Mouse (Mus musculus): ENCODE data around the gene Gm5771. TPM values are rescaled to one million over a fixed set of nuclear protein-coding genes. Genes with fewer than 3 reads are reported as not detected.
"Not testable (repeated sequence)": the region's sequence is repeated elsewhere in the genome, so short reads cannot be mapped to it uniquely, and the experiment has no call there.

Gm5771 gene
- polyA plus RNA-seq (2014; fragmentation: Nextera tagmentation; extraction: Ambion mirVana) = not detected in 2 replicates

GRCm38 (mm10) chr6:41392056-41392455, at the start of gene Gm5771:
TSS of gene Gm5771 (plus strand) at chr6:41392356.
- H3K27me3 ChIP-seq (ENCODE audit: control insufficient read depth, insufficient read depth, low read length); H3K4me2 ChIP-seq (replicated peaks; ENCODE audit: low read depth, low read length); H3K9me3 ChIP-seq (ENCODE audit: control insufficient read depth, low read length); H3K4me1 ChIP-seq (ENCODE audit: control insufficient read depth, insufficient read depth, low read length); H3K27ac ChIP-seq (ENCODE audit: low read depth, low read length); H3K9ac ChIP-seq (ENCODE audit: low read depth, low read length); ATAC-seq (ENCODE audit: low FRiP score, low TSS enrichment); H3K4me3 ChIP-seq (ENCODE audit: low read length); H3K36me3 ChIP-seq (ENCODE audit: control insufficient read depth, insufficient read depth, low read length): not testable (repeated sequence)

GRCm38 (mm10) chr6:41353932-41354331, 38.2 kb upstream of the Gm5771 start, which contains the start of gene Try10:
TSS of gene Try10 (plus strand) at chr6:41354105.
- Histone ChIP-seq H3K27ac (ENCODE audit: low read depth, low read length) (no peak within 1 kb of the TSS), H3K36me3 (ENCODE audit: control insufficient read depth, insufficient read depth, low read length) (no peaks in the 10 kb centered on the region), H3K4me1 (ENCODE audit: control insufficient read depth, insufficient read depth, low read length) (no peaks in the 10 kb centered on the region), H3K9me3 (ENCODE audit: control insufficient read depth, low read length) (no peaks in the 10 kb centered on the region), H3K9ac (ENCODE audit: low read depth, low read length) (no peak within 1 kb of the TSS), H3K27me3 (ENCODE audit: control insufficient read depth, insufficient read depth, low read length) (no peaks in the 10 kb centered on the region), H3K4me2 (replicated peaks; ENCODE audit: low read depth, low read length) (no peak within 1 kb of the TSS), H3K4me3 (ENCODE audit: low read length) (no peak within 1 kb of the TSS)
- no peak for ATAC-seq (ENCODE audit: low FRiP score, low TSS enrichment)
- 92% methylated on average over 2 of the region's 2 CpGs for WGBS

- not testable (repeated sequence) for H3K9ac ChIP-seq (ENCODE audit: low read depth, low read length); H3K4me3 ChIP-seq (ENCODE audit: low read length); ATAC-seq (ENCODE audit: low FRiP score, low TSS enrichment); H3K27me3 ChIP-seq (ENCODE audit: control insufficient read depth, insufficient read depth, low read length); H3K36me3 ChIP-seq (ENCODE audit: control insufficient read depth, insufficient read depth, low read length); H3K9me3 ChIP-seq (ENCODE audit: control insufficient read depth, low read length); H3K4me1 ChIP-seq (ENCODE audit: control insufficient read depth, insufficient read depth, low read length); H3K27ac ChIP-seq (ENCODE audit: low read depth, low read length); H3K4me2 ChIP-seq (replicated peaks; ENCODE audit: low read depth, low read length)
- 83% methylated on average over 1 of the region's 2 CpGs for WGBS
Measured at GRCm38 (mm10) chr6:41373772-41374171, 18.4 kb upstream of the Gm5771 start.

GRCm38 (mm10) chr6:41377578-41377977, 14.6 kb upstream of the Gm5771 start, which contains the start of gene Prss3:
TSS of gene Prss3 (minus strand) at chr6:41377678.
- not testable (repeated sequence) for H3K9me3 ChIP-seq (ENCODE audit: control insufficient read depth, low read length); H3K9ac ChIP-seq (ENCODE audit: low read depth, low read length); ATAC-seq (ENCODE audit: low FRiP score, low TSS enrichment); H3K27ac ChIP-seq (ENCODE audit: low read depth, low read length); H3K36me3 ChIP-seq (ENCODE audit: control insufficient read depth, insufficient read depth, low read length); H3K4me1 ChIP-seq (ENCODE audit: control insufficient read depth, insufficient read depth, low read length); H3K27me3 ChIP-seq (ENCODE audit: control insufficient read depth, insufficient read depth, low read length); H3K4me2 ChIP-seq (replicated peaks; ENCODE audit: low read depth, low read length); H3K4me3 ChIP-seq (ENCODE audit: low read length)

- ATAC-seq (ENCODE audit: low FRiP score, low TSS enrichment) = no peak
- 83% methylated on average over 2 of the region's 2 CpGs for WGBS
- no peak overlapping the region for H3K4me2 ChIP-seq (replicated peaks; ENCODE audit: low read depth, low read length)
- H3K36me3 ChIP-seq (ENCODE audit: control insufficient read depth, insufficient read depth, low read length) = no peaks in the 10 kb centered on the region
- no peaks in the 10 kb centered on the region for H3K9me3 ChIP-seq (ENCODE audit: control insufficient read depth, low read length)
- H3K27ac ChIP-seq (ENCODE audit: low read depth, low read length) = no peak overlapping the region
- no peaks in the 10 kb centered on the region for H3K27me3 ChIP-seq (ENCODE audit: control insufficient read depth, insufficient read depth, low read length)
- H3K4me3 ChIP-seq (ENCODE audit: low read length) = no peak overlapping the region
- no peak overlapping the region for H3K9ac ChIP-seq (ENCODE audit: low read depth, low read length)
- no peaks in the 10 kb centered on the region for H3K4me1 ChIP-seq (ENCODE audit: control insufficient read depth, insufficient read depth, low read length)
Measured at GRCm38 (mm10) chr6:41386781-41387180, 5.4 kb upstream of the Gm5771 start.

- H3K27me3 ChIP-seq (ENCODE audit: control insufficient read depth, insufficient read depth, low read length); H3K27ac ChIP-seq (ENCODE audit: low read depth, low read length); H3K9ac ChIP-seq (ENCODE audit: low read depth, low read length); H3K9me3 ChIP-seq (ENCODE audit: control insufficient read depth, low read length); H3K4me2 ChIP-seq (replicated peaks; ENCODE audit: low read depth, low read length); H3K4me1 ChIP-seq (ENCODE audit: control insufficient read depth, insufficient read depth, low read length); H3K4me3 ChIP-seq (ENCODE audit: low read length); ATAC-seq (ENCODE audit: low FRiP score, low TSS enrichment); H3K36me3 ChIP-seq (ENCODE audit: control insufficient read depth, insufficient read depth, low read length): not testable (repeated sequence)
- 77% methylated on average over 1 of the region's 1 CpGs for WGBS
Measured at GRCm38 (mm10) chr6:41391640-41392039, 516 bp upstream of the Gm5771 start.

- not testable (repeated sequence) for ATAC-seq (ENCODE audit: low FRiP score, low TSS enrichment); H3K36me3 ChIP-seq (ENCODE audit: control insufficient read depth, insufficient read depth, low read length); H3K9ac ChIP-seq (ENCODE audit: low read depth, low read length); H3K4me1 ChIP-seq (ENCODE audit: control insufficient read depth, insufficient read depth, low read length); H3K4me2 ChIP-seq (replicated peaks; ENCODE audit: low read depth, low read length); H3K27ac ChIP-seq (ENCODE audit: low read depth, low read length); H3K27me3 ChIP-seq (ENCODE audit: control insufficient read depth, insufficient read depth, low read length); H3K4me3 ChIP-seq (ENCODE audit: low read length); H3K9me3 ChIP-seq (ENCODE audit: control insufficient read depth, low read length)
- WGBS = 100% methylated on average over 1 of the region's 2 CpGs
Measured at GRCm38 (mm10) chr6:41442261-41442660, 50.1 kb downstream of the Gm5771 start.

- not testable (repeated sequence) for H3K9ac ChIP-seq (ENCODE audit: low read depth, low read length); ATAC-seq (ENCODE audit: low FRiP score, low TSS enrichment); H3K4me2 ChIP-seq (replicated peaks; ENCODE audit: low read depth, low read length); H3K9me3 ChIP-seq (ENCODE audit: control insufficient read depth, low read length); H3K27me3 ChIP-seq (ENCODE audit: control insufficient read depth, insufficient read depth, low read length); H3K36me3 ChIP-seq (ENCODE audit: control insufficient read depth, insufficient read depth, low read length); H3K27ac ChIP-seq (ENCODE audit: low read depth, low read length); H3K4me3 ChIP-seq (ENCODE audit: low read length); H3K4me1 ChIP-seq (ENCODE audit: control insufficient read depth, insufficient read depth, low read length)
Measured at GRCm38 (mm10) chr6:41446045-41446444, 53.9 kb downstream of the Gm5771 start, which contains the start of gene Gm10334. TSS of gene Gm10334 (minus strand) at chr6:41446145.

Data from kidney, embryonic 14.5 days (tissue).